Comparison of ENCODE assay signal across 18 mouse cellular contexts in genomic region chr13:20601421-20601820, GRCm38 (mm10).
"Had no signal": no experiment of that assay in that cellular context is flagged by ENCODE, and none has a peak within 500 bp of the region (broad histone marks: within the 10 kb centered on the region; RNA-seq: fewer than 3 reads in every experiment).

No protein-coding gene starts in this region.

- H3K9me3 ChIP-seq: midbrain, embryonic 10.5 days; midbrain, embryonic 12.5 days; neural tube, embryonic 13.5 days; neural tube, embryonic 15.5 days had no signal

- H3K4me2 ChIP-seq: lung, embryonic 14.5 days; midbrain, embryonic 12.5 days; neural tube, embryonic 13.5 days; neural tube, embryonic 15.5 days had no signal

- H3K27me3 ChIP-seq: midbrain, embryonic 12.5 days; neural tube, embryonic 13.5 days; neural tube, embryonic 15.5 days had no signal

- H3K36me3 ChIP-seq: midbrain, embryonic 10.5 days; midbrain, embryonic 12.5 days had no signal

- H3K27ac ChIP-seq: midbrain, embryonic 12.5 days; neural tube, embryonic 13.5 days; neural tube, embryonic 15.5 days had no signal

- DNase-seq: lung, adult 18-20 months; lung, embryonic 14.5 days; lung, postnatal 10 days; lung, postnatal 4 days; midbrain, embryonic 14.5 days; retina, postnatal 1 day; right cerebral cortex, adult 18-20 months; right cerebral cortex, postnatal 25 days; right cerebral cortex, postnatal 4 days; spleen, adult 18-20 months; thymus, adult 2 months; thymus, postnatal 36 days had no signal

- H3K4me3 ChIP-seq: midbrain, embryonic 10.5 days; midbrain, embryonic 12.5 days; myocyte; neural tube, embryonic 13.5 days; neural tube, embryonic 15.5 days had no signal

- ATAC-seq: midbrain, embryonic 16.5 days had no signal

- H3K9ac ChIP-seq: lung, embryonic 14.5 days; midbrain, embryonic 12.5 days; neural tube, embryonic 13.5 days; neural tube, embryonic 15.5 days had no signal

- H3K4me1 ChIP-seq: midbrain, embryonic 12.5 days; neural tube, embryonic 13.5 days had no signal
